Mouse (Mus musculus) neutrophil, adult 5-6 weeks (primary cell): ENCODE data around the gene Ngf. TPM values are rescaled to one million over a fixed set of nuclear protein-coding genes. Genes with fewer than 3 reads are reported as not detected.

Source experiments
- ATAC-seq: fragments of 151-379, 151-347 bp; 2 replicates; pipeline ENCODE4 v1.8.0; 2017; ENCODE audit warnings: mild to moderate bottlenecking, moderate TSS enrichment; ENCODE audit not compliant: insufficient number of reproducible peaks, poor library complexity, low FRiP score, severe bottlenecking; ENCODE audit errors: extremely low read depth
- total RNA-seq: library from RNA; stranded (forward); fragments of 200-1000 nt; gene quantifications from 2 replicates; pipeline ENCODE4 v1.2.3, GENCODE M21; 2017

Gene Ngf
- total RNA-seq, 1 experiment from 2014 or later: not detected

GRCm38 (mm10) chr3:102501186-102501585, 31.5 kb downstream of the Ngf start:
- no peak for ATAC-seq

DNA sequence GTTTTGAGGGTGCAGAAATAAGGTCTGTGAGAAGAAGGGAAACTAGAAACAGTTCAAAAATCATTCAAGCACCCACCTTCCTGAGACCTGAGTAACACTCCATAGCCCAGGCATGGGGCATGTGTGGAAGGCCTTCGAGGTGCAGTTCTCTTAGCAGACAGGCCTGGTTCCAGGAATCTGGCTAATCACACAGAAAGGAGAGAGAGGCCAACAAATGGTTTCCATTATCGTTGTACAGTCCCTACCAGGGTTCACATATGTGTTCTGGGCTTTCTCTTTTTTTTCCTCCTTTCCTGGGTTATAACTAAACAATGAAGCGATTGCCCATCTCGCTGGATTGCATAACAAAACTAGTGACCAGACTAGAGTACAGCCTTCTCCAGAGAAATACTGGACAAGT, 35.4 kb downstream of the Ngf start:
- ATAC-seq: no peak

DNA sequence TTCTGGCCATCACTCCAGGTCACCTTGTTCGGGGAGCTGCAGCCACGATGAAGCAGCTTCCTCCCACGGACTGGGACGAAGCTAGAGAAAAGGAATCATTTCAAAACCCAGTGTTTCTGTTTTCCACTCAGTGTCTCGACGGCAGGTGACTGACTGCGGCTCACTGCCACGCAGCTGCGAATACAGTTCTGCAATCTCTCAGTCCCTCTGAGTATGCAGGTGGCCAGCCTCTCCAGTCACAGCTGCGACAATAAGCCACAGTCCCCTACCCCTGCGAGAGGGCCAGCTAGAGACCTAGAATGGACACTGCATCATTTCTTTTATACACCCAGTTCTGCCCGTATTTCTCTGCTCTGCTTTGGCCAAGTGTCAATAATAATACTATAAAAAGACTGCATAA, 36.3 kb downstream of the Ngf start:
- no peak for ATAC-seq

- no peak for ATAC-seq
These were observed 38.0 kb downstream of the Ngf start for GRCm38 (mm10) chr3:102507666-102508260.

- ATAC-seq: no peak
These were observed 38.7 kb downstream of the Ngf start for GRCm38 (mm10) chr3:102508455-102508854.

- no peak for ATAC-seq
These were observed 39.9 kb downstream of the Ngf start for GRCm38 (mm10) chr3:102509601-102510000.

- no peak for ATAC-seq
These were observed 47.2 kb downstream of the Ngf start for GRCm38 (mm10) chr3:102516937-102517336.

GRCm38 (mm10) chr3:102521061-102521460, 51.3 kb downstream of the Ngf start:
- no peak for ATAC-seq

GRCm38 (mm10) chr3:102523711-102524110, 54.0 kb downstream of the Ngf start:
- ATAC-seq: no peak

DNA sequence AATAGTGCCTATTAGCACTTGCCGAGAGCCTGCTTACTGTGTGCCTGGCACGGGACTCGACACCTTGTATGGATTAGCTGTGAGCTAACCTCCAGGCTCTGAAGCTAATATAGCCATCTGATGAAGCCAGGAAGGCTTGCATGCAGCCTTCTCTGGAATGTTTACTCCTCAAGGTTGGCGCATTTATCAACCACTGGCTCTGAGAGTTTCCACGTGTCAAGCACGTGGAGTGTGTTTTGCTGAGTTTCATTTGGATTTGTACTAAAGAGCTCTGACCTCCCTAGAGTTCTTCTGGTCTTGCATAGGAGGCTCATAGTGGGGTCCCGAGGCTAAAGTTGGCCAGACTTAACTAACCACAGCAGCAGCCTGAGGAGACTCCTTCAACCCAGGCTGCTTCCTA, 55.2 kb downstream of the Ngf start:
- ATAC-seq: no peak

GRCm38 (mm10) chr3:102525856-102526255, 56.1 kb downstream of the Ngf start:
- no peak for ATAC-seq

DNA sequence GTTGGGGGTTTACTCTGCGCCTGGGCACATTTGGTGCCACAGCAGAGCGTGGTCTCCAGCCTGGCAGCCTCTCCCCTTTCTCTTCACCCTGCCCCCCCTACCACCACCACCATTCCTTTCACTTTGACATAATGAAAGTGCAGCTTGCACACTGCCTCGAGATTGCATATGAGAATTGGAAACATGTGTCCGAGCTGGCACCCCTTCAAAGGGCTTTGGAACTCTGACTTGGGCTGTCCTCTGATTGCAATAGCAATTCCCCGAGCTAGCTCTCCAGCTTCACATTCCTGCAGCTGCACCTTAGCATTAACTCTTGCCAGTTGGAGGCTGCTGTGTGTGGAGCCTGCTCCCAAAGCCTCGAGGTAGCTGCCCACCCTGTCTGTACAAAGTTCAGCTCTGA, 56.8 kb downstream of the Ngf start:
- no peak for ATAC-seq

GRCm38 (mm10) chr3:102534744-102535143, 65.0 kb downstream of the Ngf start:
- no peak for ATAC-seq

DNA sequence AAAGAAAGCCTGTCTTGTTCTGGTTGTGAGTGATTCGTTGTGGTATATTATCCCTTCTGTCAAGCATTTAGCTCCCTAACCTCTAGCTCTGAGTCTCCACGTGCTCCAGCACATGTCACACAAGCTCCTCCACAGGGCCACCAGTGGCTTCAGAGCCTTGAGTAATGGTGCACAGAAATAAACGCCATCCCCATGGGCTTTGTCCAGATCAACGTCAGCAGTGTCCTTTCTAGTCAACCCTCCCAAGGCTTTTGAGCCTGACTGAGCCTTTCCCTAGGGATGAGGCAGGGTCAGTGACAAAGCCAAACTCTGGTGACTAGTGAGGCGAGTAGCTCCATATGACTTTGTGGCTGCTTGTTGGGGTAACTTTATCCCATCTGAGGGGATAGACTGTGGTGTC, 73.9 kb downstream of the Ngf start:
- ATAC-seq: no peak

DNA sequence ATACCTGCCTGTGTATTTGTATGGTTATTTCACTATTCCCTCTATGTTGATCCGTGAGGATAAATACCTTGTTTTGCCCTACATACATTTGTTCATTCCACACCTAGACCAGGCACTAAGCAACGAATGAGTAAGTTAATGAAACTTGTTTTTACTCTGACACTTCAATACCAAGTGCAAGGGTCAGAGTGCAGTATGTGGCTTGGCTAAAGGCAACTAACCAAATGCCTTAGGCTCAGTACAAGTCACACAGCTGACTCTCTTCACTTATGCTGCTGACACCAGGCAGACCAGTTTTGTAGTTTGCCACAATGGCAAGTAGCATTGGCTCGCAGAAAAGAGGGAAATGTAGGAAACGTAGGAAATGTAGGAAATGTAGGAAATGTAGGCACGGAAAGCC, 77.8 kb downstream of the Ngf start:
- no peak for ATAC-seq

DNA sequence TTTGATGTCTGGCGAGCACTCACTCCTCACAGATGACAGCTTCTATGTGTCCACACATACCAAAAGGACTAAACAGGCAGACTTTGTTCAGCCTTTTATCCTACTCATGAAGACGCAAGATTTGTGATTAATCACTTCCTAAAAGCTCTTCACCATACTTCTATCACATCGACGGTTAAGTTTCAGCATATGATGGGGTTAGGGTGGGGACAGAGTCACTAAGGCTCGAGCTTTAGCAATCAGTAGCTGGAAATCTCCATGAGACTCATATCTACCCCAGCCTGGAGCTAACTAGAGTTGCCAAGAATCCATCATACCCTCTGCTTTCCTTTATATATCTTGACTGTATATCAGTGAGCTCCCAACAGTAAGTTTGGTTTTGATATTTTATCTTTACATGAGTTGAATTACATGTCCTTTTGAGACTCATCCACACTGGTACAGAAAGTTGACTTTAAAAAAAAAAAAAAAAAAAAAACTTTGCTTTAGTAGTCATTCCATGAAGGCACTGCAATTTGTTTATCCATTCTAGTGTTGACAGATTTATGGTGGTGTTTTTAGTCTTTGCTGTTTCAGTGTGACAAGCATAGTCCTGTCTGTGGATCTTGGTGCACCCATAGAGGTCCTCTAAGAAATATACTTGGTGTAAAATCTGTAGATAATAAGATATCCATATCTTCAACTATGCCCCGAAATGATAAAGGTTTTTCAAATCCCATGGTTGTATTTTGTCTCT, 84.4 kb downstream of the Ngf start:
- ATAC-seq: no peak

- no peak for ATAC-seq
These were observed 86.4 kb downstream of the Ngf start for GRCm38 (mm10) chr3:102556108-102556507.

GRCm38 (mm10) chr3:102556645-102557044, 86.9 kb downstream of the Ngf start:
- ATAC-seq: no peak
